Mouse (Mus musculus) CH12.LX (cell line): ENCODE measurements around the gene Btbd35f20. TPM values are rescaled to one million over a fixed set of nuclear protein-coding genes. Genes with fewer than 3 reads are reported as not detected.
"Not testable (repeated sequence)": the region's sequence is repeated elsewhere in the genome, so short reads cannot be mapped to it uniquely, and the experiment has no call there.

Experiments used
- DNase-seq: peaks from one replicate; pipeline ENCODE4 v3.0.0-alpha.2; 2013; ENCODE audit errors: extremely low read depth
- H3K27ac ChIP-seq: 2 replicates; pipeline ENCODE4 v1.5.1; 2012; ENCODE audit warnings: low read depth, mild to moderate bottlenecking, control low read depth, moderate library complexity; ENCODE audit not compliant: insufficient read depth
- H3K27me3 ChIP-seq: replicated peaks from 2 replicates; pipeline ENCODE3; 2012; ENCODE audit warnings: inconsistent platforms
- H3K36me3 ChIP-seq, 2 experiments: replicated peaks in 1 of 2; 2 replicates each; pipeline versions ENCODE3 to v1.6.1; 2012; ENCODE audit warnings: inconsistent platforms in 1 of 2, low read length in 1 of 2, mild to moderate bottlenecking in 1 of 2, mixed read lengths in 1 of 2, moderate library complexity in 1 of 2; ENCODE audit not compliant: control insufficient read depth in 1 of 2, insufficient read depth in 1 of 2
- H3K4me1 ChIP-seq, 2 experiments: 2 replicates each; pipeline ENCODE4 v1.6.1; 2012; ENCODE audit warnings: inconsistent platforms in 1 of 2, moderate library complexity in 1 of 2; ENCODE audit not compliant: insufficient read depth in 2 of 2, control insufficient read depth in 1 of 2
- H3K4me2 ChIP-seq: 2 replicates; pipeline ENCODE4 v1.6.1; 2012; ENCODE audit warnings: low read depth, mild to moderate bottlenecking, control low read depth; ENCODE audit not compliant: poor library complexity, insufficient read depth, severe bottlenecking
- H3K4me3 ChIP-seq, 3 experiments: fragments of 150-350 bp in 1 of 3; sonication (generic) in 1 of 3; replicated peaks in 1 of 3; 2 replicates each; pipeline versions ENCODE3 to v1.5.1; 2011 to 2012; ENCODE audit warnings: low read depth in 2 of 3, low read length in 2 of 3, mild to moderate bottlenecking in 2 of 3, moderate library complexity in 2 of 3, control low read depth in 1 of 3, improper control_type of control experiment in 1 of 3, inconsistent platforms in 1 of 3, mixed read lengths in 1 of 3; ENCODE audit not compliant: poor library complexity in 1 of 3
- H3K79me2 ChIP-seq: replicated peaks from 2 replicates; pipeline ENCODE4 v1.6.1; 2012; ENCODE audit warnings: mild to moderate bottlenecking, moderate library complexity; ENCODE audit not compliant: control insufficient read depth, poor library complexity, insufficient read depth, severe bottlenecking; ENCODE audit errors: extremely low read depth
- H3K9ac ChIP-seq: 2 replicates; pipeline ENCODE4 v1.6.1; 2012; ENCODE audit warnings: low read depth, mild to moderate bottlenecking, control low read depth, moderate library complexity; ENCODE audit not compliant: insufficient read depth
- H3K9me3 ChIP-seq: replicated peaks from 2 replicates; pipeline ENCODE3; 2012; ENCODE audit warnings: low read length, inconsistent platforms, mixed read lengths
- dilution Hi-C: fragments of 300-500 bp; cut with MboI; formaldehyde crosslinking; loops from 2 replicates; pipeline ENCODE4 v1.14.3; 2020; ENCODE audit warnings: low sequenced_read_pairs; ENCODE audit not compliant: extremely low pct_unique_long_range_greater_than_20kb, extremely low pct_ligation_motif_present
- in situ Hi-C: fragments of 300-500 bp; cut with MboI; formaldehyde crosslinking; loops from 3 replicates; pipeline ENCODE4 v1.14.3; 2019; ENCODE audit warnings: low sequenced_read_pairs, low pct_ligation_motif_present, low pct_unique_long_range_greater_than_20kb, mixed read lengths
- polyA plus RNA-seq: library from polyadenylated mRNA; unstranded; fragments of >175 nt; gene quantifications from 2 replicates; pipeline ENCODE4 v1.2.1, GENCODE M21; 2012; ENCODE audit warnings: low read depth; ENCODE audit not compliant: insufficient read length
- total RNA-seq, 2 experiments: library from RNA; depleted of rRNA; stranded (reverse); fragments of 300-350 nt in 1 of 2; fragments of >200 nt in 1 of 2; gene quantifications; 2 replicates each; pipeline ENCODE4 v1.2.3; 2012 to 2014

Gene Btbd35f20
- total RNA-seq (2012; rRNA removed), result not detected in 2 replicates
- not detected in 2 replicates for total RNA-seq (2014; rRNA removed)
- not detected in 2 replicates for polyA plus RNA-seq

GRCm38 (mm10) chrX:4291145-4291544 lies at the start of gene Btbd35f20:
Gene Btbd35f20, minus strand, starts transcription at chrX:4291245.
- H3K79me2 ChIP-seq, H3K36me3 ChIP-seq, H3K4me2 ChIP-seq, H3K9ac ChIP-seq, H3K27ac ChIP-seq, DNase-seq, H3K27me3 ChIP-seq, dilution Hi-C loops, H3K4me3 ChIP-seq, in situ Hi-C loops, H3K9me3 ChIP-seq, H3K4me1 ChIP-seq: not testable (repeated sequence)

Other genes with a start within 250 kb of the Btbd35f20 start
- gene Btbd35f28, start 94.7 kb downstream of the Btbd35f20 start, total RNA-seq (2012; rRNA removed), result not detected in 2 replicates
- gene Btbd35f28, start 94.7 kb downstream of the Btbd35f20 start, total RNA-seq (2014; rRNA removed), result not detected in 2 replicates
- not detected in 2 replicates for gene Btbd35f28, start 94.7 kb downstream of the Btbd35f20 start, polyA plus RNA-seq
- gene Btbd35f17, start 79.4 kb upstream of the Btbd35f20 start, total RNA-seq (2012; rRNA removed), result not detected in 2 replicates
- gene Btbd35f17, start 79.4 kb upstream of the Btbd35f20 start, total RNA-seq (2014; rRNA removed), result not detected in 2 replicates
- not detected in 2 replicates for gene Btbd35f17, start 79.4 kb upstream of the Btbd35f20 start, polyA plus RNA-seq